Mouse (Mus musculus) CH12.LX (cell line): ENCODE measurements around the gene Kif17.

Source experiments
- CHD1 ChIP-seq: IDR thresholded peaks from 2 replicates; pipeline ENCODE4 v1.6.1; 2012; ENCODE audit warnings: low read depth, low read length, improper control_type of control experiment, inconsistent platforms
- CTCF ChIP-seq, 2 experiments: IDR thresholded peaks in 1 of 2; conservative IDR thresholded peaks in 1 of 2; 2 replicates each; pipeline ENCODE4 v1.5.1; 2011 to 2012; ENCODE audit warnings: low read depth in 2 of 2, low read length in 2 of 2, improper control_type of control experiment in 1 of 2, inconsistent platforms in 1 of 2, mild to moderate bottlenecking in 1 of 2, moderate library complexity in 1 of 2
- EP300 ChIP-seq: IDR thresholded peaks from 2 replicates; pipeline ENCODE4 v1.6.1; 2011; ENCODE audit warnings: low read length, improper control_type of control experiment
- KAT2A ChIP-seq: IDR thresholded peaks from 2 replicates; pipeline ENCODE4 v1.6.1; 2012; ENCODE audit warnings: low read length, improper control_type of control experiment, inconsistent platforms; ENCODE audit not compliant: insufficient replicate concordance
- POLR2A ChIP-seq: IDR thresholded peaks from 2 replicates; pipeline ENCODE4 v1.6.1; 2011; ENCODE audit warnings: low read depth, mild to moderate bottlenecking, improper control_type of control experiment, low read length
- POLR2AphosphoS2 ChIP-seq: IDR thresholded peaks from 2 replicates; pipeline ENCODE4 v1.6.1; 2011; ENCODE audit warnings: low read depth, low read length, improper control_type of control experiment

DNA sequence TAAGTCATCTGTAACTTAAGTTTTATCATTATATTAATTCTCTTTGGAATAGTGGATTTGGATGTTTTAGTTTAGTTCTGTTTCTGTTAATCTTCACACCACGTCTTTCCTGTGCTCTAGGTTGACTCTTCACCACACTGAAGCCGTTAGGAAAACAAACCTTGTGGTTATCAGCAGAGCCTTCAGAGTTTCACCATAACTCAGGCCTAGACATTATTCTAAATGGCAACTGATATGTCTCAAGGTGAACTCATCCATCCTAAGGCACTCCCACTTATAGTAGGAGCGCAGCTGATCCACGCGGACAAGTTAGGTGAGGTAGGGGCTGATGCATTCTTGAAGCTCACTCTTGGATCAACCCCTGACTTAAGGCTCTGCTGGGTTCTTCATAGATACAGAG, 28.8 kb upstream of the Kif17 start:
- no peak for TF ChIP-seq EP300
- TF ChIP-seq CHD1 = no peak
- no peak for TF ChIP-seq POLR2AphosphoS2
- TF ChIP-seq POLR2A = no peak
- no peak for TF ChIP-seq CTCF (conservative IDR thresholded peaks at IDR 0.05 in 1 of 2, IDR thresholded peaks at IDR 0.05 in 1 of 2; ENCODE audit: low read depth in 2 of 2, low read length in 2 of 2)
- no peak for TF ChIP-seq KAT2A
